Mouse (Mus musculus) cerebellum, adult 8-10 months (tissue): ENCODE results near the gene 1110065P20Rik.

ENCODE experiments used
- DNase-seq: peaks from one replicate; pipeline ENCODE4 v3.0.0; 2022

The 1110065P20Rik gene

GRCm38 (mm10) chr4:124838035-124838700 lies 12.8 kb downstream of the 1110065P20Rik start:
- DNase-seq, result no peak

- DNase-seq, result no peak
These were observed 18.2 kb downstream of the 1110065P20Rik start for GRCm38 (mm10) chr4:124832796-124833195.

- no peak for DNase-seq
These were observed 21.3 kb downstream of the 1110065P20Rik start for GRCm38 (mm10) chr4:124829671-124830070.

- DNase-seq, result no peak
These were observed 25.5 kb downstream of the 1110065P20Rik start for GRCm38 (mm10) chr4:124825371-124825965.

GRCm38 (mm10) chr4:124824967-124825366 lies 26.0 kb downstream of the 1110065P20Rik start:
- DNase-seq, result no peak

GRCm38 (mm10) chr4:124818832-124819231 lies 32.2 kb downstream of the 1110065P20Rik start:
- no peak for DNase-seq

GRCm38 (mm10) chr4:124817803-124818202 lies 33.2 kb downstream of the 1110065P20Rik start:
- DNase-seq, result no peak

- DNase-seq, result peak; percentile 40
These were observed 35.1 kb downstream of the 1110065P20Rik start for GRCm38 (mm10) chr4:124815901-124816300.

- no peak for DNase-seq
These were observed 39.5 kb downstream of the 1110065P20Rik start for GRCm38 (mm10) chr4:124811347-124811975.

- DNase-seq, result no peak
These were observed 40.9 kb downstream of the 1110065P20Rik start for GRCm38 (mm10) chr4:124810056-124810455.

GRCm38 (mm10) chr4:124809136-124809883 lies 41.7 kb downstream of the 1110065P20Rik start:
- DNase-seq, result no peak

GRCm38 (mm10) chr4:124808511-124808910 lies 42.5 kb downstream of the 1110065P20Rik start:
- DNase-seq, result no peak

GRCm38 (mm10) chr4:124803406-124803805 lies 47.6 kb downstream of the 1110065P20Rik start:
- DNase-seq, result no peak

- peak; percentile 94 for DNase-seq
These were observed 48.4 kb downstream of the 1110065P20Rik start for GRCm38 (mm10) chr4:124802309-124803260.

GRCm38 (mm10) chr4:124801552-124802308 lies 49.3 kb downstream of the 1110065P20Rik start, which contains the start of gene Mtf1:
Gene Mtf1 (plus strand): TSS chr4:124802104.
- DNase-seq, result peak; percentile 91
